Mouse (Mus musculus) gastrocnemius, postnatal 25 days (tissue): ENCODE data around the gene Map3k5. TPM values are rescaled to one million over a fixed set of nuclear protein-coding genes. Genes with fewer than 3 reads are reported as not detected.

Source experiments
- total RNA-seq, 2 experiments: library from RNA; stranded (reverse); gene quantifications; 1 replicate in 1 of 2; 2 replicates in 1 of 2; pipeline ENCODE4 v1.2.3; 2021

Map3k5 gene
- total RNA-seq, 2 experiments from 2014 or later, result 7.9 to 10.7 TPM

Other genes with a start within 250 kb of the Map3k5 start
- not detected for gene Il20ra, start 221.9 kb upstream of the Map3k5 start, total RNA-seq
- gene Slc35d3, start 83.0 kb upstream of the Map3k5 start, total RNA-seq, result not detected
- 10 to 100 TPM; 14.6 to 15.6 TPM for gene Pex7, start 26.8 kb upstream of the Map3k5 start, total RNA-seq
- 1 to 10 TPM; 2.3 to 3.7 TPM for gene Map7, start 214.0 kb downstream of the Map3k5 start, total RNA-seq